Mouse (Mus musculus) lung, embryonic 14.5 days (tissue): Measurements from ENCODE around the gene Hoxa13. TPM values are rescaled to one million over a fixed set of nuclear protein-coding genes. Genes with fewer than 3 reads are reported as not detected.

Source experiments
- ATAC-seq: fragments of 200-750 bp; cut with Nextera tagmentation; 2 replicates; pipeline ENCODE4 v1.8.0; 2017; ENCODE audit warnings: mild to moderate bottlenecking, moderate TSS enrichment, moderate library complexity; ENCODE audit not compliant: insufficient read depth
- DNase-seq: peaks from one replicate; pipeline ENCODE4 v3.0.0-alpha.2; 2015
- H3K27ac ChIP-seq: fragments of 300-500 bp; sonication (generic); 2 replicates; pipeline ENCODE4 v1.5.1; 2014; ENCODE audit warnings: low read depth, mild to moderate bottlenecking, moderate library complexity
- H3K27me3 ChIP-seq: fragments of 300-500 bp; sonication (generic); 2 replicates; pipeline ENCODE4 v1.6.1; 2014; ENCODE audit warnings: low read length, control low read depth; ENCODE audit not compliant: insufficient read depth
- H3K36me3 ChIP-seq: fragments of 300-500 bp; sonication (generic); 2 replicates; pipeline ENCODE4 v1.6.1; 2014; ENCODE audit warnings: control low read depth; ENCODE audit not compliant: insufficient read depth
- H3K4me1 ChIP-seq: fragments of 300-500 bp; sonication (generic); 2 replicates; pipeline ENCODE4 v1.6.1; 2014; ENCODE audit warnings: antibody characterized with exemption, control low read depth; ENCODE audit not compliant: insufficient read depth
- H3K4me2 ChIP-seq: fragments of 300-500 bp; sonication (generic); 2 replicates; pipeline ENCODE4 v1.6.1; 2014; ENCODE audit warnings: mild to moderate bottlenecking
- H3K4me3 ChIP-seq: fragments of 300-500 bp; sonication (generic); 2 replicates; pipeline ENCODE4 v1.5.1; 2014; ENCODE audit warnings: low read depth, low read length
- H3K9ac ChIP-seq: fragments of 300-500 bp; sonication (generic); 2 replicates; pipeline ENCODE4 v1.6.1; 2014
- H3K9me3 ChIP-seq: fragments of 300-500 bp; sonication (generic); 2 replicates; pipeline ENCODE4 v1.6.1; 2016; ENCODE audit warnings: low read depth, low read length, control low read depth
- CTCF ChIP-seq: IDR thresholded peaks from 2 replicates; pipeline ENCODE4 v1.5.1; 2016; ENCODE audit warnings: antibody characterized with exemption, low read depth
- WGBS: fragments of 180-500 bp; shearing (Covaris S2); extraction: QIAGEN DNeasy Blood & Tissue Kit; methylation state at CpG from one replicate; pipeline ENCODE4 v1.1.7; 2014; 5-methylcytosine and 5-hydroxymethylcytosine counted together
- polyA plus RNA-seq: library from polyadenylated mRNA; unstranded; fragments of >200 nt; fragmentation: Nextera tagmentation; extraction: Ambion mirVana; gene quantifications from 2 replicates; pipeline ENCODE4 v1.2.1, GENCODE M21; 2014

The Hoxa13 gene
- polyA plus RNA-seq, 1 experiment from 2014 or later, result not detected

GRCm38 (mm10) chr6:52233546-52234427 lies 26.9 kb downstream of the Hoxa13 start:
- H3K9ac ChIP-seq, result peak overlapping the region; percentile 26; the same call in 1 of the 2 replicates
- ATAC-seq, result 0 out of 2 replicates have a peak, but pooled peaks have one; percentile 24
- 1% methylated on average over 69 of the region's 70 CpGs for WGBS

DNA sequence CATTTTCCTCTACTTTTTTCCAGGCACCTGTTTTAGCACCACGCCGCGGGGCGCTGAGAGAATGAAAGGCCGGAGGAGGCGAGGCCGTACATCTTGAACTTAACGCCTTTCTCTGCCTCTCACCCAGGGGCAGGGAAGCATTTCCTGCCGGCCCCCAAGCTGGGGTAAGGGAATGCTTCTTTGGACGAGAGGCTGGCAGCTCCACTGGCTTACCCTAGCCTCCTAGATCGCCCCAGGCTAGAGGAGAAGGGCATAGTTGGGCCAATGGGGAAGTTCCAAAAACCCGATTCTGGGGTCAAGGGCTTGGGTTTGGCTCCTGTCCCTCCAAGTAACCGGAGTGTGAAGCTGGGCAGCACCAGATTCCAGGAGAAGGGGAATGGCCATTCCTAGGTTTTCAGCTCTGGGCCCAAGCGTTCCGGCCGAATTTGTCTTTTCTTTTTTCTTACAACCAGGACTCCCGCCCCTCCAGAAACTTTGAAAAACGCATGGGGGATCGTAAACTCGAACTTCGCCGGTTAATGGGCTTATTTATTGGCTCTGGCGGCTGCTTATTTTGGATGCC lies 27.6 kb downstream of the Hoxa13 start:
- ATAC-seq (no peak), DNase-seq (no peak)
- Histone ChIP-seq H3K4me1 (no peaks in the 10 kb centered on the region), H3K9ac (no peak overlapping the region), H3K4me3 (peak overlapping the region; percentile 12), H3K36me3 (no peaks in the 10 kb centered on the region), H3K9me3 (no peaks in the 10 kb centered on the region), H3K4me2 (no peak overlapping the region), H3K27me3 (peaks cover 99% of the 10 kb centered on the region), H3K27ac (no peak overlapping the region)
- no peak for TF ChIP-seq CTCF
- 2% methylated on average over 23 of the region's 23 CpGs for WGBS

More at GRCm38 (mm10) chr6:52233546-52234427, 26.9 kb downstream of the Hoxa13 start:
- Histone ChIP-seq H3K9me3 (no peaks in the 10 kb centered on the region), H3K36me3 (no peaks in the 10 kb centered on the region), H3K27ac (no peak overlapping the region; the same call in 1 of the 2 replicates), H3K4me1 (no peaks in the 10 kb centered on the region), H3K4me2 (peak overlapping the region; percentile 23; the same call in 1 of the 2 replicates), H3K27me3 (peaks cover 99% of the 10 kb centered on the region), H3K4me3 (peak overlapping the region; percentile 22; the same call in 1 of the 2 replicates)
- TF ChIP-seq CTCF, result no peak
- no peak for DNase-seq

GRCm38 (mm10) chr6:52232568-52232965 lies 28.1 kb downstream of the Hoxa13 start:
- no peak overlapping the region for H3K4me2 ChIP-seq
- H3K9me3 ChIP-seq, result no peaks in the 10 kb centered on the region
- peaks cover 99% of the 10 kb centered on the region for H3K27me3 ChIP-seq
- DNase-seq, result peak; percentile 57
- H3K4me1 ChIP-seq, result no peaks in the 10 kb centered on the region
- H3K27ac ChIP-seq, result no peak overlapping the region
- H3K4me3 ChIP-seq, result peak overlapping the region; percentile 12
- WGBS, result under 1% methylated on average over 18 of the region's 18 CpGs
- ATAC-seq, result no peak
- no peaks in the 10 kb centered on the region for H3K36me3 ChIP-seq
- TF ChIP-seq CTCF, result no peak
- no peak overlapping the region for H3K9ac ChIP-seq

- Histone ChIP-seq H3K4me1 (no peaks in the 10 kb centered on the region), H3K9me3 (no peaks in the 10 kb centered on the region), H3K36me3 (no peaks in the 10 kb centered on the region), H3K4me3 (peak overlapping the region; percentile 12; the same call in 1 of the 2 replicates), H3K27me3 (peaks cover 99% of the 10 kb centered on the region), H3K27ac (no peak overlapping the region), H3K4me2 (no peak overlapping the region), H3K9ac (no peak overlapping the region)
- ATAC-seq, result no peak
- DNase-seq, result no peak
- 2% methylated on average over 18 of the region's 18 CpGs for WGBS
- TF ChIP-seq CTCF, result no peak
These were observed 28.7 kb downstream of the Hoxa13 start for GRCm38 (mm10) chr6:52231885-52232567.

DNA sequence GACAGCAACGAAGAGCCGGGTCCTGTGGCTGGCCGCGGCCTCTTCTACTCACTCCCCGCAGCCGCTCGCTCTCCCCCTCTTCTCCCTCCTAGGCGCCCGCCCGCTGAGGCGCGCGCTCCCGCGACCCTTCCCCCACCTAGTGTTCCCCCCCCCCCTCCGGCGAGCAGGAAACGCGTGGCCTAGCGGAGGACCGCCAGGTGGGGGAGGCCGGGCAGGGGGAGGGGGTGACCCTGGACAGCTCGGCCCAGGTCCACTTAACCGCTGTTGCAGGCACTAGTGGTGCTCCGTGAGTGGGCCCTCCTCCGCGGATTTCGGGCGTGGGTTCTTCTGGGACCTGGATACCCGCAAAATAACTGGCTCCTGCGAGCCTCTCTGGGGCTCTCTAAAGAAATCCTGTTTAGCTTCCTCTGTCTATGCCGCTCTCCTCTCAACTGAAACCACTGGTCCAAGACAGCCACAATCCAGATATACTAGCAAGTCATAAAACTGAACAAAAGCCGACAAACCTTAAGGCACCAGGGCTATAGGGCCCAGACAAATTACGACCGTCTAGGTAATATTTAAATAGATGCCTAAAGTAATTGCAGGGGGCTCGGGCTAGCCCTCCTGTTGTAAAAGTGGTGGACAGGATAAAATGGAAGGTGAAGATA lies 30.0 kb downstream of the Hoxa13 start, which contains the start of gene Hoxa9:
Gene Hoxa9 (minus strand): TSS at position 574 of the 650 bp plus-strand sequence.
- DNase-seq, result no peak

GRCm38 (mm10) chr6:52229558-52230416 lies 30.9 kb downstream of the Hoxa13 start:
- no peak overlapping the region; the same call in 1 of the 2 replicates for H3K4me2 ChIP-seq
- no peaks in the 10 kb centered on the region for H3K36me3 ChIP-seq
- DNase-seq, result no peak
- H3K27me3 ChIP-seq, result peaks cover 99% of the 10 kb centered on the region
- TF ChIP-seq CTCF, result no peak
- peak overlapping the region; percentile 6; the same call in 1 of the 2 replicates for H3K4me3 ChIP-seq
- H3K9me3 ChIP-seq, result no peaks in the 10 kb centered on the region
- no peaks in the 10 kb centered on the region for H3K4me1 ChIP-seq
- H3K9ac ChIP-seq, result no peak overlapping the region
- no peak overlapping the region for H3K27ac ChIP-seq
- 2% methylated on average over 44 of the region's 44 CpGs for WGBS
- ATAC-seq, result no peak

More for the DNA sequence above, 30.0 kb downstream of the Hoxa13 start, which contains the start of gene Hoxa9:
- Histone ChIP-seq H3K27ac (no peak within 1 kb of the TSS), H3K9ac (no peak within 1 kb of the TSS), H3K9me3 (no peaks in the 10 kb centered on the region), H3K36me3 (no peaks in the 10 kb centered on the region), H3K4me2 (peak within 1 kb of the TSS; percentile 5; the same call in 1 of the 2 replicates), H3K4me3 (peak within 1 kb of the TSS; percentile 10; the same call in 1 of the 2 replicates), H3K27me3 (peaks cover 99% of the 10 kb centered on the region), H3K4me1 (no peaks in the 10 kb centered on the region)
- WGBS, result 1% methylated on average over 27 of the region's 36 CpGs
- TF ChIP-seq CTCF, result no peak
- ATAC-seq, result no peak
